Mouse (Mus musculus): ENCODE measurements at regions not wholly inside any gene's neighbourhood (a gene's known extent, or its start where the extent isn't known, plus 50 kb on each side); places are given as distances from the start of the nearest gene placed in this dataset.

GRCm38 (mm10) chrX:70949232-70949631 lies 100.8 kb upstream of the Mamld1 start:
- Histone ChIP-seq H3K4me3 (no peak overlapping the region), H3K27ac (no peak overlapping the region), H3K4me1 (no peaks in the 10 kb centered on the region), H3K27me3 (no peaks in the 10 kb centered on the region), H3K9me3 (no peaks in the 10 kb centered on the region), H3K9ac (no peak overlapping the region), H3K4me2 (no peak overlapping the region), H3K36me3 (no peaks in the 10 kb centered on the region)
- WGBS, result 68% methylated on average over 3 of the region's 3 CpGs
- no peak for ATAC-seq (ENCODE audit: borderline replicate concordance, extremely low read depth, low FRiP score, low TSS enrichment)

- Histone ChIP-seq H3K9ac (no peak overlapping the region), H3K4me3 (no peak overlapping the region), H3K4me1 (no peaks in the 10 kb centered on the region), H3K27ac (no peak overlapping the region), H3K9me3 (no peaks in the 10 kb centered on the region), H3K27me3 (no peaks in the 10 kb centered on the region), H3K4me2 (no peak overlapping the region), H3K36me3 (no peaks in the 10 kb centered on the region)
- WGBS, result 59% methylated on average over 3 of the region's 3 CpGs
- ATAC-seq (ENCODE audit: borderline replicate concordance, extremely low read depth, low FRiP score, low TSS enrichment), result no peak
These were observed 97.0 kb upstream of the Mamld1 start for GRCm38 (mm10) chrX:70953022-70953421.
